Mouse (Mus musculus) spleen, adult 2 months (tissue): ENCODE data around the gene Wdr63.

ENCODE experiments used
- CTCF ChIP-seq: fragments of 200-500 bp; IDR thresholded peaks from 2 replicates; pipeline ENCODE4 v1.5.1; 2011; ENCODE audit warnings: mild to moderate bottlenecking, inconsistent platforms; ENCODE audit not compliant: insufficient read depth, insufficient read length, insufficient replicate concordance; ENCODE audit errors: extremely low read depth
- POLR2A ChIP-seq: fragments of 200-500 bp; IDR thresholded peaks from 2 replicates; pipeline ENCODE4 v1.6.1; 2011; ENCODE audit warnings: low read depth, low read length, inconsistent platforms

DNA sequence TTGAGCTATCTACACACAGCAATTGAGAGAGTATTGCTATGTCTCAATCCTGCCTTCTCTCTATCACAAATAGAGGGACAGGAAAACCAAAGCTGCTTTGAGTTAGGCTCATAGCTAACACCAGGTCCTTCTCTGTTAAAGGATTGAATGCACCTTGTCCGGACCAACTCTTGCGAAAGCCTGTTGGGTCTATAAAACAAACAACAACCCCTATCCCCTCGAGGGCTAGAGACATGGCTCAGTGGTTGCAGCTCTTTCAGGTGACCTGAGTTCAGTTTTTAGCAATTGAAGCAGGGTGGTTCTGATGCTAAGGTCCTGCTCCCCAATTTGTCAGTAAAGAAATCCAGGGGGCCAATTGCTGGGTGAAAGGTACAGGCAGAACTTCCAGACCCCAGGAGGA, 78.7 kb downstream of the Wdr63 start:
- TF ChIP-seq POLR2A, result no peak
- no peak for TF ChIP-seq CTCF
